Mouse (Mus musculus) kidney, postnatal 25 days (tissue): ENCODE results near the gene Usp21.
A peak's percentile ranks its signal among the peaks of the same experiment; 100 is the strongest.

Source experiments
- DNase-seq, 2 experiments: peaks; one replicate each; pipeline ENCODE4 v3.0.0; 2021; ENCODE audit warnings: mixed read lengths in 2 of 2

Gene Usp21

GRCm38 (mm10) chr1:171265971-171266744, 21.6 kb downstream of the Usp21 start:
- no peak for DNase-seq

DNA sequence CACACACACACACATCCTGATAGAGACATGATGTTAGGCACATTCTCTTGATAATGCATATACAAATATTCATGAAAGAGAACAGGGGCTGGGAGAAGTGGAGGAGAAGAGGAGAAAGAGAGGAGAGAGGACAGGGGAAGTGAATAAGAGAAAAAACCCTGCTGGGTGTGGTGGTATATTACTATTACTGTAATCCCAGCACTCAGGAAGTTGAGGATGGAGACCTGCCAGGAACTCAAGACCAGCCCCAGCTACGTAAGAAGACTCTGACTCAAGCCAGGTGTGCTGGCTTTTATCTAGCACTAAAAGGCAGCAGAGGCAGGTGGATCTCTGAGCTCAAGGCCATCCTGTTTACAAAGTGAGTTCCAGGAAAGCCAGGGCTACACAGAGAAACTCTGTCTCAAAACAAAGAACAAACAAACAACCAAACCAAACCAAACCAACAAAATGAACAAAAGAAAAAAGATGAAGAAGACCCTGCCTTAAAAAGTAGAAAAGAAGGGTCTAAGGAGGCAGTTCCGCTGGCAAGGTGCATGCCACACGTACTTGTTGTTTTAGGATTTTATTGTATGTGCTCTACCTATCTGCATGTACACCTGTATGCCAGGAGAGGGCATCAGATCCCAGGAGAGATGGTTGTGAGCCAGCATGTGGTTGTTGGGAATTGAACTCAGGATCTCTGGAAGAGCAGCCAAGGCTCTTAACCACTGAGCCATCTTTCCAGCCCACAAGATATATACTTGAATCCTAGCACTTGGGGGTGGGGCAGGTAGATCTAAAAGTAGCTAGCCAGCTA, 23.9 kb downstream of the Usp21 start:
- DNase-seq: peak in 1 of 2 experiments; percentile 40

GRCm38 (mm10) chr1:171263185-171263611, 24.6 kb downstream of the Usp21 start:
- peak; percentile 61 to 64 for DNase-seq

- peak; percentile 77 to 82 for DNase-seq
Measured at GRCm38 (mm10) chr1:171262594-171263130, 25.1 kb downstream of the Usp21 start.

GRCm38 (mm10) chr1:171260316-171260715, 27.5 kb downstream of the Usp21 start:
- no peak for DNase-seq

DNA sequence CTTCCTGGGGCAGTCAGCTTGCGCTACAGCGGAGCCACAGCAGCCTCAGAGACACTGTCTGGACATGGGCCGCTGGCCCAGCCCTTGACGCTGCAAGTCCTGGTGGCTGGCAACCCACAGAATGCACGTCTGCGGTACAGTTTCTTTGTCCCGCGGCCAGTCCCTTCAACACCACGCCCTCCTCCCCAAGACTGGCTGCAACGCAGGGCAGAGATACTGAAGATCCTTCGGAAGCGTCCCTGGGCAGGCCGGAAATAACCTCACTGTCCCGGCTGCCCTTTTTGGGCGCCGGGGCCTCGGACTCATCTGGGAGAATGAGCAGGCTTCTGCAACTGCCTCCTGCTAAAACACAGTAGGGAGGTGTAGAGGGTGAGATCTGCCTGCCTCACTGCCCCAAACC, 28.9 kb downstream of the Usp21 start:
- DNase-seq: no peak

- no peak for DNase-seq
Measured at GRCm38 (mm10) chr1:171257781-171258180, 30.0 kb downstream of the Usp21 start.

DNA sequence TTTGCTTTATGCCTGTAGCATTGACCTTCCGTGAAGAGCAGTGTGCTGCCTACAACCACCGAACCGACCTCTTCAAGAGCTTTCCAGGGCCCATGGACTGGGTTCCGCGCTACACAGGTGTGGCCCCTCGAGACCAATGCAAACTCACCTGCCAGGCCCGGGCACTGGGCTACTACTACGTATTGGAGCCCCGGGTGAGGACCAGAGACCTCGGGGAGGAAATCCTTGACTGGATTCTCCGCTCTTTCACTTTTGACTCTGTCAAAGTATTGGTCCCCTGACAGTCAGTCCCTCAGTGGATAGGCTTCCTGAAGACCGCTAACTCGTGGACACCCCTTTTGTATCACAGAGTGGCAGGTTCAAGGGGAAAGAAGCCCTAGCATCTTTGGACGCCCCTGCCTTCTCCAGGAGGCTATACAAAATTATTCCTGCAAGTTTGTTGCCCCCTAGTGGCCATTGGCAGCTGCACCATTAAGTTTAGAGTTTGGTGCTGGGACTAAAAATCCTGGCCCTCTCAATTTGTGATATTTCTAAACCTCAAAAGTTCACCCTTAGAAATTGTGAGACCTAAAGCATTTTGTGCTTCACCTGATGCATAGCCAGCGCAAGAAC, 30.7 kb downstream of the Usp21 start:
- peak in 1 of 2 experiments; percentile 82 for DNase-seq

- DNase-seq: peak; percentile 66 to 84
Measured at GRCm38 (mm10) chr1:171256095-171256818, 31.5 kb downstream of the Usp21 start.

- DNase-seq: no peak
Measured at GRCm38 (mm10) chr1:171252415-171252814, 35.4 kb downstream of the Usp21 start.

DNA sequence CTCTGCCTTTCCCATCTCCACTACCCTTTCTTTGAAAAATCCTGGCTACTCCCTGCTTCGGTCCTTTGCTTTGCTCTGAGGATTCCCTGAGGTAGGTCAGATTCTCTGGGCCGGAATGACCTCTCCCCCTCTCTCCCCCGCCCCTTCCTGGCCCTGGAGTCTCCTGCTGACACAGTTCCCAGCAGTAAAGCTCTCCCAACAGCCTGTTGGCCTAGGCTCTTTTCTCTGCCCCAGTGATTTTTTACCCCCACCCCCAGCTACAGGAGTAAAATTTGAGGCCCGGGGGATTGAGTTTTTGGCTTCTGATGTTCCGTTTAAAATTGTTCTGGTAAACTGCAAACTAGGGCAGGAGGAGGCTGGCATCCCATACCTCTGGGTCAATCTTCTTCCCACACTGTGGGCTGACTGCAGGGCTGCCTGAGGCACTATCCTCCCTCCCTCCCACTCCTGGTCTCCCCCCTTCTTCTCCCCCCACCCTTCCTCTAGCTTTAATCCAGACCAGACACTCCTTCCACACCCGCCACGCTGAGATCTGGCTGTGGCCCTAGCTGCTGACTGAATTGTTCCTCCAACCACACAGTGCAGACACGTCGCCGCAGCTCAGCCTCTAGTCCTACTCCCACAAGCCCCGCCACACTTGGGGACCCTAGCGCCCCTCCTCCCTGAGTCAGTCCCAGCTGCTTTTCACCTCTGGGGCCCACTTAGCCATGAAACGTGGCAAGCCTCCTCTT, 36.0 kb downstream of the Usp21 start:
- peak; percentile 65 to 72 for DNase-seq

- DNase-seq: no peak
Measured at GRCm38 (mm10) chr1:171250680-171251593, 36.9 kb downstream of the Usp21 start, which contains the start of gene Ndufs2. TSS of gene Ndufs2 (minus strand) at chr1:171251388.

DNA sequence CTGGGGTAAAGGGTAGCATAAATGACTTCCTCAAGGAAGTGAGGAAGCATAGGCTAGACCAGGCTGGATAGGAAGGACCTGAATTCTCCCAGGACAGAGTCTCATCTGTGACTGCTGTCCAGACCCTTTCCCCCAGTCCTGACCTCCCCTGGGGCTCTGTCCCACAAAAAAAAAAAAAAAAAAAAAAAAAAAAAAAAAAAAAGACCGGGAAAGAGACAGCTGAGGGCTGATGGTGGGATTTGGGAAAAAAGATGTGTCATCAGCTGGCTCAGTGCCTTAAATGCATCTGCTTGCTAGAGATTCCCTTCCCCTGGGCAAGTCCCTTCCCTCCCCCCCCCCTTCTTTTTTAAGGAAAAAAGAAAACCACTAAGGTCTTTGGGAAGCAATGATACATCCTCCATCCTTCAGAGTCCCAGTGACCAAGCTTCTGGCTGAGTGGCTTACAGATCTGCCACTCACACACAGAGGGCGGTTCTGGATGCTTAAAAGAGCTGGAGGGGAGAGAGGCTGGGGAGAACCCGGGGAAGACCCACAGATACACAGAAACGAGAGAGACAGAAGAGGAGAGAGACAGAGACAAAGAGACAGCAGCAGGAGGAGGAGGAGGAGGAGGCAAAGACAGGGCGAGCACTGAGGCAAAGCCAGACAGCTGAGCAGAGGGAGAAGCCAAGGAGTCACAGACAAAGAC, 37.7 kb downstream of the Usp21 start, which contains the start of gene Adamts4:
Gene Adamts4, plus strand, starts transcription at position 509 of the 688 bp plus-strand sequence.
- DNase-seq: peak; percentile 61 to 63

DNA sequence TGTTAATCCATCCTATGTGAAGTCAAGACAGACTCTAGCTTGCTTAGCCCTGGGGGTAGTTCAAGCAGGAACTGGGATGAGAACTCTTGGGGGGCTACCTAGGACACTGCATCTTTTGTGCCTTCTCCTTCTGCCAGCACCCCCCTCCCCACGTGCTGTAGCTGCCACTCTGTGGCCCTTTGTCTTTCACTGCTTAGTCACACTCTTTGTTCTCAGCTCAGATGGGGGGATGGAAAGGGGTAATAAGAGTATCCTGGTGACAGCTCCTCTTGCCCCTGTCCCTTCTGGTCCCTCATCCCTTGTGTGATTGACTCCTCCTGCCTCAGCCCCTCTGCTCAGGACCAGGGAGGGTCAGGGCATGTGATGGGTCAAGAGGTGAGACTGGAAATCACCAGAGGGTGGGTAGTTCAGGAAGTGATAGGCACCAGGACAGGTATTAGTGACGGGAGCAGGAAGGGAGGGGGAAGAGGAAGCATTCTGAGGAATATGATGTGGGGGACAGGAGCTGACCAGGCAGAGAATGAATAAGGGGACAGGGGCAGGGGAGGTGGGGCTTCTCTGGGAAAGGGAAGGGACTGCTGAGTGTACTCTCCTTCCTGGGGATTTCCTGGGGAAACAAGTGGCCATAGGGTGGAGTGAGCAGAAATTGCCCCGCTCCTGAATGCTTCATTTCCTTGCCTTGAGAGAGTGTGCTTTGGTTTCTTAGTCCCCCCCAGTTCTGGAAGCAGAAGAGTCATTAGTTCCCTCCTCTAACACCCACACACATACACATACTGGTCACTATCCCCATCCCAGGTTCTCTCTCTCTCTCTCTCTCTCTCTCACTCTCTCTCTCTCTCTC, 39.2 kb downstream of the Usp21 start:
- DNase-seq: peak in 1 of 2 experiments; percentile 18

DNA sequence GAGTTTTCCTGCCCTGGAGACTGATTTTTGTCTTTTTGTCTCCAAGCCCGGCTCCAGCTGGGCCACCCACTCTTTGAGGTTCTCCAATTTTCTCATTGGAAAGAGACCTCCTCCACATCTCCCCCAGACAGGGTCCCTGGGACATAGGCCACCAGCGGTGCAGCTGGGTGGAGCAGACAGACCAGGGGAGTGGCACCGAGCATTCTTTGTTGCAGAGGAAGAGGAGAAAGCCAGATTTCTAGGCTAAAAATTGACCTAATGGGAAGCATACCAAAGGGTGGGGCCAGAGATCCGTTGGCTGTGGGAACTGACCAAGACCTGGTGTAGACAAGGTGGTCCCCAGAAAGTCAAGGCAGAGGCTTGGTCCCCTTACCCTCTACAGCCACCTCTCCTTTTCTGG, 39.9 kb downstream of the Usp21 start:
- peak in 1 of 2 experiments; percentile 30 for DNase-seq

GRCm38 (mm10) chr1:171247453-171247841, 40.3 kb downstream of the Usp21 start:
- no peak for DNase-seq

DNA sequence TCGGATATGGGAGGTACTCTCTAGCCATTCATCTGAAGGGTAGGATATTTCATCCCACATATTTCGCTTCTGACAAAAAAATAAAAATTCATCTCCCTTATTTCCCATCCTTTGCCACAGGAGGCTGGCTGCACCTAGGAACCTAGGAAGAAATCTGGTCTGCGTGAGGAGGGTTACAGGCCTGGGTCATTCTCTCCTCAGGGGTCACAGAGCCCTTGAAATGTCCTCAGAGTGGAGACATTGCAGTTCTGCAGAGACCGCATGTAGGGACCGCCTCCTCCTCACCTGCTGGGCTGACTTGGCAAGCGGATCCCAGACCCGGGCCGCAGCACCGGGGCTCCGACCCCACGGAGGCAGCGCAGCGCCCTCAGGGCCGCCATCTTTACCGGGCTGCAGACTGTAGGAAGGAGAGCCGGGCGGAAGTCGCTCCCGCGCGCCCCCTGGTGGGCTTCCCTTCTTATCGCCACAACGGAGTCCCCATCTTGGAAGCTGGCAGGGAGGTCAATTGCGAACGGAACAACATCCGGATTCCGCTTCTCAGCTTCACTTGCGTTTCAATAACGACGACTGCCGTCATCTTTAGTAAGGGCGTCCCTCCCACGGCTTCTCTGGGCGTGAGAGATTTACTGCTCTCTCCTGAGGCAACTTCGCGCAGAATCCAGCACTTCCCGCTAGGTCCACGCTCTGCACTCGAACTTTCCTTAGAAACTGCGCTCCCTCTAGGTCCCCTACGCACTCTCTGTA, 40.9 kb downstream of the Usp21 start:
- DNase-seq: peak; percentile 96 to 98

- no peak for DNase-seq
Measured at GRCm38 (mm10) chr1:171245353-171245752, 42.4 kb downstream of the Usp21 start.
